Mouse (Mus musculus) thymus, postnatal 14 days (tissue): ENCODE results near the gene Atxn1.

Experiments used
- DNase-seq: peaks from one replicate; pipeline ENCODE4 v3.0.0; 2021

Atxn1 gene

DNA sequence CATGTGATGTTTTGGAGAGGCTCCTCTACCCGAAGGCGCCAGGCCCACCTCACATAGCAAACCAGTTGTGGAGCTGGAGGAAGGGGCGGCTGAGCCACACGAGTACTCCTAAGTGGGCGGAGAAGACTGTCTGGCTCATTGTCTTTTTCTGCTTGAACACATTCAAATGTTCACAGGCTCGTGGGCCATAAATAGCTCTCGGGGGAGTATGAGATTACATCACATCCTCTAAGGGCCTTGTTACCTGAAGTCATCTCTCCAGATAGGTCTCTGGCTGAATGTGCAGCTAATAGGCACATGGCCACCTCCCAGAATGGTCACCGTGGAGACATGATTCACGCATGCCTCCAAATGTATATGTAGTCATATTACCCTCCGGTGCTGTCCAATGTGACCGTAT is 350.0 kb downstream of the Atxn1 start:
- no peak for DNase-seq

DNA sequence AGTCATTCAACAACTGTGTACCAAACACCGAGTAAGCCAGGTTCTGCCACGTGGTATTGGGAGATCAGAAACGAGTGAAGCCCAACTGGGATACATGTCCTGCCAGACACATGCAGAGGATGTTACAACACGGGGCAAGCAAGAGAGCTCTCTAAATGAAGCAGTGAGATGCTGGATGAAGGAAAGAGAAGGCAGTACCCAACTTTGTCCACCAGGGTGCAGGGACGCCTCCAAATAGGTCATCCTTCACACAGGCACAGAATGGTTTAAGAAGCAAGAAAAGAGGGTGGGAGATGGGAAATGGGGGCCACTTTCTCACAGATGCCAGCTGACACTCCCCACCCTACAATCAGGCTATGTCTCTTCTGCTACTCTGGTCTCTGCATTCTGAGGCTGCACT is 351.5 kb downstream of the Atxn1 start:
- DNase-seq, result peak; percentile 34

GRCm38 (mm10) chr13:45611554-45611953 is 353.3 kb downstream of the Atxn1 start:
- no peak for DNase-seq

DNA sequence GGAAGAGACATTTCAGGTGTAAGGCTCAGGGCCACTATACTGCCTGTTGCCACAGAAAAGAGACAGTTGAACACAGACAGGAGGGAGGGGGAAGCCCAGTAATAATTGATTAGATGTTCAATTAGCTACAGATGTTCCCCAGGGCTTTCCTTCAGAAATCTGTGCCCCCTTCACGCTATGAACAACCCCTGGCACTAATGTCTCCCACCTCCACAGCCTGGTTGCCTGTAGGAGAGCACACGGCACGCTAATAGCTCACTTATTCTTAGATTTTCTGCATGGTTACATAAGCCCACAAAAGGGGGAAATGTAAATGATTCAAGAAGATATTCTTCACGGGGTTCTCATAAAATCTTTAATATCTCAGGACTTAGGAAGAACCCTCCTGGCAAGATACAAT is 355.3 kb downstream of the Atxn1 start:
- DNase-seq, result no peak

GRCm38 (mm10) chr13:45608593-45608992 is 356.2 kb downstream of the Atxn1 start:
- no peak for DNase-seq

- no peak for DNase-seq
Measured at GRCm38 (mm10) chr13:45607946-45608345, 356.9 kb downstream of the Atxn1 start.

- DNase-seq, result no peak
Measured at GRCm38 (mm10) chr13:45603636-45604035, 361.2 kb downstream of the Atxn1 start.

GRCm38 (mm10) chr13:45600443-45600842 is 364.4 kb downstream of the Atxn1 start:
- no peak for DNase-seq

DNA sequence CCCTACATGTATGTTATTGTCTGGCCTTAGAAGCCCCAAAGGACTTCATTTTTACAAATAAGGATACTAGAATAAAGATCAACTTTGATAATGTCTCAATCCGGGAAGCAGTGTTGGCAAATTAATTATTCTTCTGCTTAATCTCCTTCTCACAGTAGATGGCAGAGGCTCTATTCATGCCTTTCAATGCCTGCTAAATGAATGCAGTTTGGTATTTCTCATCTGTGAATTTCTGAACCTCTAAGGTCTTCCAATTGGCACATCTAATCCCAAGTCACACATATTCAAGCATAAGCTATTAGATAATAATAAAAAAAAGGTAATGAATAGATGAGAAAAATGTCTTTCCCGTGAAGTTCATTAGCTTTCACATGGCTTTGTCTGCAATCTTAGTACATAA is 365.0 kb downstream of the Atxn1 start:
- no peak for DNase-seq

GRCm38 (mm10) chr13:45595416-45595815 is 369.4 kb downstream of the Atxn1 start:
- DNase-seq, result no peak

DNA sequence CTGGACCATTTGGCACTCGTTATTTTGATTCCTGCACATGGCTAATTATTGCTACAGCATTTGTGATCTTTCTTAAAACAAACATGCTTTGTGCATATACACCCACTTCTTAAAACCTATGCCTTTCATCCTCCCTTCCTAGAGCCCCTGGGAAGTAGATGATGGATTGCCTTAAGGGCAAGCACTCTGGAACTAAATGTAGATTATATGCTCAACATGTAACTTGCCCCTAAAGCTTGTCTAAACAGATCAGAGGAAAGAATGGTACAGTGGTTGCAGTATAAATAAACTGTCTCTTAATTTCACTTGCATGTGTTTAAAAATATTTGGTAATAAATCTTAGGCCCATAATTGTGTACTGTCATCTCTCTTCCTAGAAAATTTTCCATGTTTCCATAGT is 370.9 kb downstream of the Atxn1 start:
- no peak for DNase-seq

DNA sequence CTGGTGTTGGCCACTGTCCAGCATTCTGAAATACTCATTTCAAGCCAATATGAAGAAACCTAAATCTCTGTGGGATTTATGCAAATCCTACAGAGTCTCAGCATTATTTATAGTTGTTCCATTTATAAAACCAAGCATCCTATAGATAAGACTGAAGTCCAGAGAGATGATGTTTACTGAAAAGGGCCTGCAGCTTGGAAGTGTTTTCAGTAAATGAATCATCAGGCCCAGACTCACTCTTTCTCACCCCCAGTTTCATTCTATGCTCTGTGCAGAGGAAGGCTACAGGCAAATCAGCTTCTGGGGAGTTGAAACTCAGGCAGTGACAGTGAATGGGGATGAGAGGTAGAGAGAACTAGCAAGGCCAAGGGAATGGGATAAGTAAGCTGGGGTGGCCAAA is 373.9 kb downstream of the Atxn1 start:
- no peak for DNase-seq

- DNase-seq, result no peak
Measured at GRCm38 (mm10) chr13:45583061-45583460, 381.7 kb downstream of the Atxn1 start.

DNA sequence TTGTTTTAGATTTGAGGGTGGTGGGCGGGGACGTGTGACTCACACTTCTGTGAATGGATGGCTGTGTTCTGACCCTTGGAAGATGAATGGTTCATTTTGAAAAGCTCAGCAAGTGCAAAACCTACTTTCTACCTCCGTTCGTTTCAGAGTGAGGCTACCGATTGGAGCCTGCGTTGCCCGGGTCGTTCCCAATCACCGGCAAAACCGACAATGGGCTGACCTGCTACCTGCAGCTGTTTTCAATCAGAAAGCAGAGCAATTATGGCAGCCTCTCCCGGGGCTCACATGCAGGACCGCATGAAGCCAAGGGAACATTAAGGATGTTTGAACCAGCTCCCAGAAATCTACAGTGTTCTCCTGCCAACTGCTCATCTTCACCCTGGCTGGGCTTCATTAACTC is 382.5 kb downstream of the Atxn1 start:
- DNase-seq, result no peak

- DNase-seq, result no peak
Measured at GRCm38 (mm10) chr13:45579751-45580150, 385.1 kb downstream of the Atxn1 start.

DNA sequence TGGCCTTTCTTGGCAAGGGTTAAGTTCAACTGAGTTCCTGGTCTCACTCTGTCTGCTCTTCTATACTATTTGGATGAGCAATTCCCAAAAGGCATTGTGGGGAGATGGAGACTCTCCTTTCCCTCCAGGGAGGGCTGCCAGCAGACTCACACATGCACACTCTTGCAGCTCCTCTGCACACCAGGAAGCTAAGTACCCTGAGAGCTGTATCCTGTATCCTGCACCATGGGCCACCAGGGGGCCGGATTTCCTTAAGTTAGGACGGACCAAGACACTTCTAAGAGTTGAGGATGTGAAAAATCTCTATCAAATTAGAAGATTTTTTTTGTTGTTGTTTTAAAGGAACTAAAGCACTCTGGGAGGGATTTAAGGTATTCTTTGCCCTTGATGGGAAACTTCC is 387.0 kb downstream of the Atxn1 start:
- DNase-seq, result no peak

- no peak for DNase-seq
Measured at GRCm38 (mm10) chr13:45577366-45577765, 387.4 kb downstream of the Atxn1 start.

DNA sequence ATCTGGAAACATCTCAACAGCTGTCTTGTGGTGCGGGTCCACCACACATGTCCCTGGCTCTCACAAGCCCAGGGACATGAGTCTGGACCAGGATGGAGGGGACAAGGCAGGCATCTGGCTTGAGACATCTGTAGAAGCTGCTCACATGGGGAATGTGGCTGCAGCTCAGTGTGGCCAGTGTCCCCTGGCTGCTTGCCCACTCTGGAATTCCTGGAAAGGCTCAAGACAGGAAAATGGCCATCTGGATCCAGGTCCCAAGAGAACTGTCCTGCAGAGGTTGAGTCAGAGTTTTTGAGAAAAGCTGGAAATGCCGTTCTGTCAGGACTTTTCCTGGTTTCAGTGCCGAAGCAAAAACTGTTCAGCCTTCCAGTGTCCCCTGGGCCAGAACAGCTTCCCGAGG is 388.6 kb downstream of the Atxn1 start:
- no peak for DNase-seq

GRCm38 (mm10) chr13:45572768-45573167 is 392.0 kb downstream of the Atxn1 start:
- peak; percentile 59 for DNase-seq

DNA sequence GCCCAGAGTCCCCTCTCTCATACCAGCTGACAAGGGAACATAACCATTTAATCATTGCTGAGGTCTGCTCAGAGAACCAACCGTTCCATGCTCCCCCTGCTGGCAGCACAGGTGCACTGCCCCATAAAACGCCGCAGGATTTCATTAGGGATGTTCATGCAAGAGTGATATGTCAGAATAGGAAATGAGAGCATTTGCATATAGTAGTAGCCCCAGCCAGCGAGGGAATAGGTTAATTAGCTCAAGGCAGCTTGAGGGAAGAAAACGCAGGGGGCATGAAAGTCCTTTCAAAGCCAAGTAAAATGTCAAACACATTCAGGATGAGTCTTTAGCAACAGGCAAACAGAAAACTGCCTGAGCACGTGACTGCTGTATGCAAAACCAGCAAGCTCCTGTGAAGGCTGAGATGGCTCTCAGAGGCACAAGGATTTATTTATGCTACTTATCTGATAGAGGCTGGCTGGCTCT is 393.0 kb downstream of the Atxn1 start:
- DNase-seq, result peak; percentile 70

DNA sequence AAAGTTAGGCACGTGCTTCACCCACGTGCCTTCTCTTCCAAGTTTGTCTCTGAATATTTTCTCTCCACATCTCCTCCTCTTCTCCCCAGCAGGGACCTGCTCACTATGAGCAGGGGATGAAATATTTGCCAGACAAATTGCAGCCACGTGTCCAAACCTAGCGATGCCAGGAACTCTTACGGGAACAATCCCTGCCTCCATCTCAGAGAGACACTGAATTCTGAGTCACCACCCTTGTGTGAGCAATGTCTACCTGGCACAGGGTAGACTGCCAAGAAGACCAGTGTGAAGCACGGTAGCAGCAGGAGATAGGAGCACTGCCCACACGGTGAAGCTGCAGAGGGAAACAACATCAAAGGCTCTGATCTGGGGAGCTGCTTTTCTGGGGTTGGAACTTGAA is 394.9 kb downstream of the Atxn1 start:
- DNase-seq, result no peak

- no peak for DNase-seq
Measured at GRCm38 (mm10) chr13:45564946-45565345, 399.9 kb downstream of the Atxn1 start.

GRCm38 (mm10) chr13:45562011-45562410 is 402.8 kb downstream of the Atxn1 start:
- DNase-seq, result no peak

- no peak for DNase-seq
Measured at GRCm38 (mm10) chr13:45560543-45560942, 404.3 kb downstream of the Atxn1 start.

DNA sequence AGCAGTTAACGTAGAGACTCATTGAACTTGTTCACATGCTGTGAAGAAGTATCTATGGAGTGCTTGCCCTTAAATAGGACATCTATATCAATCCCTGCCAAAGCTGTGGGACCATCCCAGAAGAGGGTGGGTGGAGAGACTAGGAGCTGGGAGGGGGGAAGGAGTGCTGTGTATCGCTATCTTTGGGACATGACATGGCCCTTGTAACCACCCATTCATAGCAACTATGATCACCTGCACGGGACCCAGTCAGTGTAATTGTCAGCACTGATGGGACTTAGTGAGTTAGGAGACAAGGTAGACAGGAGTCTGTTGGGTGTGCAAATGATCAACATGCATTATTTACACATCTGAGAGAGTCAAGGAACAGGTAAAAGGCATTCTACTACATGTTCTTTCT is 405.6 kb downstream of the Atxn1 start:
- no peak for DNase-seq

GRCm38 (mm10) chr13:45558367-45558766 is 406.4 kb downstream of the Atxn1 start:
- DNase-seq, result no peak
